Mouse (Mus musculus): ENCODE data around the gene Tigd4.

DNA sequence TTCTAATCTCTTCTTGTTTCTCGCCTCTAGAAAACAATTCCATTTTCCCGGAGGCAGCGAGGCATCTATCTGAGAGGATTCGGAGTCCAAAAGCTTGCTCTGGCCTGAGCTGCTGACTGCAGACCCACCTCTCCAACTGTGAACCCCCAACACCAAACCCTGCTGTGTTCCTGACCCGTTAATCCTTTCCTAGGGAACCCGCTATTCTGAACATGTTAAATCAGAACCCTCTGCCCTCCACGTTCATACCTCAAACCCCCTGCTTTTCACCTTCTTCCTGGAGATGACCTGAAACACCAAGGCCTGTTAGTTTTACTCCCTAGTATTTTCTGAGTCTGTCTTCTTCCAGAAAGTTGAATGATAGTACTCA is 22.5 kb downstream of the Tigd4 start:
- TF ChIP-seq CTCF (IDR thresholded peaks at IDR 0.05; ENCODE audit: borderline replicate concordance, extremely low read depth, insufficient read depth, insufficient read length) (no peak), POLR2A (IDR thresholded peaks at IDR 0.05; ENCODE audit: borderline replicate concordance, extremely low read depth, insufficient read depth, insufficient read length, poor library complexity, severe bottlenecking) (no peak)
